Mouse (Mus musculus) cerebellum, adult 11 months (tissue): ENCODE measurements around the gene Psmg1.
"Not testable (repeated sequence)": the region's sequence is repeated elsewhere in the genome, so short reads cannot be mapped to it uniquely, and the experiment has no call there.

Experiments
- DNase-seq: peaks from one replicate; pipeline ENCODE4 v3.0.0; 2022

Gene Psmg1

GRCm38 (mm10) chr16:95990462-95991121 lies at the start of gene Psmg1:
TSS of gene Psmg1 (minus strand) at chr16:95990960.
- DNase-seq: peak; percentile 97

- DNase-seq: no peak
Observed at GRCm38 (mm10) chr16:96039538-96039937, 48.8 kb upstream of the Psmg1 start.

- DNase-seq: no peak
Observed at GRCm38 (mm10) chr16:96034473-96034872, 43.7 kb upstream of the Psmg1 start.

- no peak for DNase-seq
Observed at GRCm38 (mm10) chr16:96032368-96033043, 41.7 kb upstream of the Psmg1 start.

GRCm38 (mm10) chr16:96030476-96031102 lies 39.8 kb upstream of the Psmg1 start:
- DNase-seq: no peak

GRCm38 (mm10) chr16:96026256-96026655 lies 35.5 kb upstream of the Psmg1 start:
- DNase-seq: no peak

DNA sequence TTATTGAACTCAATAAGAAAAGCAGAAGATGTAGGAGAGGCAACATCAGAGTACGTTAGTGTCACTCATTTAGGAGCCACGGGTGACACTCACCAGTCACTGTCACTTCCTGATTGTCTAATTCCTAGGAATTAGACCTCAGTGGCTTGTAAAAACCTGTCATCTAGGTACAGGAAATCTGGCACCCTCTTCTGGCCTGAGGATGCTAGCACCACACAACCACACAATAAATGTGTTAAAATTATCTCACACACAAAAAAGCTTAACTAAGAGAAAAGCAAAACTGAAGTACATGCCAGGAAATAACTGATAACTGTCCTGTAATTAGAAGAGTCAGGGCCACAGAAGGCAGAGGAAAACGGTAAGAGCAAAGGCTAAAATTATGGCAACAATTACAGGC lies 34.5 kb upstream of the Psmg1 start:
- DNase-seq: no peak

GRCm38 (mm10) chr16:96021045-96021444 lies 30.3 kb upstream of the Psmg1 start:
- DNase-seq: no peak

GRCm38 (mm10) chr16:96009124-96009523 lies 18.4 kb upstream of the Psmg1 start:
- not testable (repeated sequence) for DNase-seq

DNA sequence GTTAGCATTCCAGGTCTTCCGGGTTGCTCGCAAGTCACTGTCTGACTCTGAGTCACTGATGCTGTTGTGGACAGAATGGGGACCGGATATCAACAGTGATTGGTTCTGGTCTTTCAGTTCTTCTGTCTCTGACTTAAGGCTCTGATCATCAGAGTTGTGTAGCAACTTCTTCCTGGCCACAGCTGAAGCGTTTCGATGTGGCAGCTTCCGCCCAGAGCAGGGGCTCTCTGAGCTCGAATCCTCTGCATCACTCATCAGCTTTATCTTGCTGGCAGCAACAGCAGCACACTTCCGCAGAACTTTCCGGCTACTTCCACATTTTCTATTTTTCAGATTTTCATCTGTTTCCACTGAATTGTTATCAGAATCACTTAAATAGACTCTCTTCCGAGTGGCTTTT lies 13.5 kb upstream of the Psmg1 start:
- DNase-seq: not testable (repeated sequence)

- no peak for DNase-seq
Observed at GRCm38 (mm10) chr16:95999291-95999690, 8.5 kb upstream of the Psmg1 start.

GRCm38 (mm10) chr16:95996156-95996555 lies 5.4 kb upstream of the Psmg1 start:
- DNase-seq: no peak

- not testable (repeated sequence) for DNase-seq
Observed at GRCm38 (mm10) chr16:95994576-95994975, 3.8 kb upstream of the Psmg1 start.

DNA sequence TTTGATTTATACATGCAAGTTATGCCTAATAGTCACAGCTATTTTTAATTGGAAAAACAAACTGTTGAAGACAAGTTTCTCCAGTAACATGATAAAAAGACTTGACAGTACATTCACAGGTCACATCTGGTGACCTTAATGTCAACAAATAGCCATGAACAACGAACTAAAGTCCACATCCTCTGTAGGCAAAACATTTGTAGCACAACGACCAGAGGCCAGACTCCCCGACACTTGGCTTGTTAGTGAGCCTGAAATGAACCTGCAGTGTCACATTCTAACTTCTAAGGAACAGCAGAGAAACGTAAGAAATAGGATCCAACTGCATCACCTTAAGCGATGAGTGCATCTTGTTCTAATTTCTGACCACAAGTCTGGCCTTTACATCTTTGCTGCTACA lies 1.8 kb upstream of the Psmg1 start:
- no peak for DNase-seq

DNA sequence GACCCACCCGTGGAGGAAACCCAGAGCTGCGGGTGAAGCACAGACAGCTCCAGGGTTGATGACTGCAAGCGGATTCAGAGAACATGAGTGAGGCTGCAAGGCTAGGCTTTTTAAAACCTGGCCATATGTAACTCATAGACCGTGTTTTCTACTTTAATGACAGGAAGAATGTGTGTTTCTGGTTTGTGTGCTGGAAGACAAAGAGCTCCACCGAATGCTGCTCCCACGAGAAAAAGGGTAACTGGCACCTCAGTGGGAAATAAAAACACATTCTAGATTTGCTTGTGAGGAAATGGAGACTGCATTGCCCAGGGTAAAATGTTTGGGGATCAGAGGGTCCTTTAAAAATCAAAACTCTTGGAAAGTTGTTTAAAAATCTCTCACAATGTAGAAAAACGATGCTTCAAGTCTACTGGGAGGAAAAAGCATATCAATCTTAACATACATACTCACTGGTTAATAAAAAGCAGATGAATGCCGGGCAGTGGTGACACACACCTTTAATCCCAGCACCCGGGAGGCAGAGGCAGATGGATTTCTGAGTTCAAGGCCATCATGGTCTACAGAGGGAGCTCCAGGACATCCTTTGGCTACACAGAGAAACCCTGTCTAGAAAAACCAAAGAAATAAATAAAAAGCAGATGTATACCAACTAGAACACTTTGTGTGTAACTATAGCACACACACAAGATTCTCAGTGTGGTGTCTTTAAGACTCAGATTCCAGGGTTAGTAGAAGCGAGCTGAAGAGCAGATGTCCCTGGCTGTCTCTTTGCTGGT lies 551 bp upstream of the Psmg1 start:
- no peak for DNase-seq

GRCm38 (mm10) chr16:95984911-95985310 lies 5.8 kb downstream of the Psmg1 start:
- no peak for DNase-seq

DNA sequence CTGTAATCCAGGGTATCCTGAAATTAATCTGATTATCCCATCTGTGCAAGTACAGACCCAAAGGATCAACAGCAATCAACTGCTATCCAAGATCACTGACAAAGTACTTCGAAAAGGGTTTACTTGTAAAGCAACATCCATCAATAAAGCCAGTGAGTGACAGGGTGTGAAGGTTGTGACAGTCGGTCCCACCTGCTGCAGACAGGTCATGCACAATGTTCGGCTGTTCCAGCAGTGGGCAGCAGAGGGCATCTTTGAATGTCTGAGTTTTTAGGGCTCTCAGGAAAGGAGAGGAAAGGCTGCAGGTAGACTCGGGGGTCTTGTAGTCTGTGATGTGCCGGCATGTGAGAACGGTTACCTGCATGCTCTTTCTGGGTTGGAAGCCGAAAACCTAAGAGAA lies 7.2 kb downstream of the Psmg1 start:
- DNase-seq: no peak

- no peak for DNase-seq
Observed at GRCm38 (mm10) chr16:95970841-95971240, 19.9 kb downstream of the Psmg1 start.

GRCm38 (mm10) chr16:95967455-95967854 lies 23.3 kb downstream of the Psmg1 start:
- no peak for DNase-seq

GRCm38 (mm10) chr16:95964427-95965023 lies 26.2 kb downstream of the Psmg1 start:
- no peak for DNase-seq

GRCm38 (mm10) chr16:95961484-95961883 lies 29.3 kb downstream of the Psmg1 start:
- DNase-seq: not testable (repeated sequence)

- not testable (repeated sequence) for DNase-seq
Observed at GRCm38 (mm10) chr16:95960689-95961088, 30.1 kb downstream of the Psmg1 start.

GRCm38 (mm10) chr16:95958080-95958479 lies 32.7 kb downstream of the Psmg1 start:
- DNase-seq: no peak
